Mouse (Mus musculus): ENCODE results near the gene Lgr6.

DNA sequence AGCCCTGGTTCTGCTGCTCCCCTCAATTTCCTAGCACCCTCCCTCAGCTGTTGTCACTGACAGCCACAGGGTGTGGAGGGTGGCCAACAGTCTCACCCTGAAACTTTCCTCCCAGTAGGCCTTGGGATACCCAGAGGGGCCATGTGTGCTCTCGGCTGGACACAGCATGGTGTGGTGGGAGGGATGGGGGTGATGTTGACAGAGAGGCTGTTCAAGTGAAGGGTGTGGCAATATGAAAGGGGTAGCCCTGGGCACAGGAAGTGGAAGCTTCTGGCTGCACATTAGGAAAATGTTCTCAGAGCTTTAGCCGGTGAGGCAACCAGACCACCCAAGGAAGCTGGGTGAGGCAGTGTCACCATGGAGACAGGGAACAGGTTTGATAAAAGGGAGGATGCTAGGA lies 26.1 kb downstream of the Lgr6 start:
- no peak for TF ChIP-seq CTCF (IDR thresholded peaks at IDR 0.05; ENCODE audit: borderline replicate concordance, insufficient read depth, low read length)
- TF ChIP-seq POLR2A (IDR thresholded peaks at IDR 0.05; ENCODE audit: low read depth, low read length) = no peak

All from embryonic fibroblast, embryonic 13.5 days (primary cell).